Mouse (Mus musculus) gastrocnemius, postnatal 14 days (tissue): Measurements from ENCODE around the gene Zdhhc3. TPM values are rescaled to one million over a fixed set of nuclear protein-coding genes. Genes with fewer than 3 reads are reported as not detected.

Source experiments
- DNase-seq: peaks from one replicate; pipeline ENCODE4 v3.0.0; 2021; ENCODE audit warnings: mixed read lengths
- intact Hi-C: fragments of 180-260 bp; cut with DNase I; formaldehyde crosslinking; loops from one replicate; pipeline ENCODE4 v1.15.1; 2025; ENCODE audit warnings: low total_unique reads
- total RNA-seq, 2 experiments: library from RNA; stranded (reverse); gene quantifications; 2 replicates each; pipeline ENCODE4 v1.2.3; 2021

Gene Zdhhc3
- total RNA-seq, 2 experiments from 2014 or later, result 37.1 to 43.0 TPM

- no peak for DNase-seq
- intact Hi-C loops, result no loop called here
Measured at GRCm38 (mm10) chr9:123031496-123032246, 81.3 kb downstream of the Zdhhc3 start.

GRCm38 (mm10) chr9:123024201-123024600 is 88.8 kb downstream of the Zdhhc3 start:
- intact Hi-C loops, result no loop called here
- DNase-seq, result no peak

- intact Hi-C loops, result no loop called here
- no peak for DNase-seq
Measured at GRCm38 (mm10) chr9:123021636-123022379, 91.2 kb downstream of the Zdhhc3 start.

- DNase-seq, result peak; percentile 87
- intact Hi-C loops, result no loop called here
Measured at GRCm38 (mm10) chr9:123020995-123021631, 91.9 kb downstream of the Zdhhc3 start, which contains the start of gene Tmem42. TSS of gene Tmem42 (plus strand) at chr9:123021326.

Other genes starting within 250 kb of the Zdhhc3 start
- gene Zfp445, start 247.2 kb downstream of the Zdhhc3 start, total RNA-seq, result 10 to 100 TPM; 29.7 to 36.0 TPM
- gene Zkscan7, start 227.5 kb downstream of the Zdhhc3 start, total RNA-seq, result 1 to 10 TPM; 3.6 TPM
- gene Zfp105, start 190.1 kb downstream of the Zdhhc3 start, total RNA-seq, result 1 to 10 TPM; 2.8 to 3.9 TPM
- 10 to 100 TPM; 11.1 to 12.1 TPM for gene 1110059G10Rik, start 162.2 kb downstream of the Zdhhc3 start, total RNA-seq
- gene Kif15, start 162.2 kb downstream of the Zdhhc3 start, total RNA-seq, result 1 to 10 TPM; 2.1 to 2.5 TPM
- gene Tmem42, start 91.9 kb downstream of the Zdhhc3 start, total RNA-seq, result 10 to 100 TPM in 1 of 2 experiments, 1 to 10 TPM in 1; 9.0 to 11.2 TPM
- under 1 TPM; 0.16 TPM for gene Tgm4, start 78.5 kb downstream of the Zdhhc3 start, total RNA-seq
- gene Exosc7, start within 50 bp of the Zdhhc3 start, total RNA-seq, result 10 to 100 TPM; 18.1 to 20.7 TPM
- gene Clec3b, start 37.7 kb upstream of the Zdhhc3 start, total RNA-seq, result 10 to 100 TPM; 60.6 to 90.2 TPM
- not detected for gene Cdcp1, start 102.8 kb upstream of the Zdhhc3 start, total RNA-seq
- 1 to 10 TPM; 3.1 to 5.2 TPM for gene Tmem158, start 147.6 kb upstream of the Zdhhc3 start, total RNA-seq